Mouse (Mus musculus) embryonic facial prominence, embryonic 14.5 days (tissue): Measurements from ENCODE around the gene Ptpra. TPM values are rescaled to one million over a fixed set of nuclear protein-coding genes. Genes with fewer than 3 reads are reported as not detected.
"Not testable (repeated sequence)": the region's sequence is repeated elsewhere in the genome, so short reads cannot be mapped to it uniquely, and the experiment has no call there.

Experiments
- ATAC-seq: fragments of 200-750 bp; cut with Nextera tagmentation; 2 replicates; pipeline ENCODE4 v1.8.0; 2017; ENCODE audit warnings: low read depth, moderate number of reproducible peaks, moderate TSS enrichment
- DNase-seq: peaks from one replicate; pipeline ENCODE4 v3.0.0-alpha.2; 2015; ENCODE audit warnings: low spot score
- H3K27ac ChIP-seq: fragments of 300-500 bp; sonication (generic); replicated peaks from 2 replicates; pipeline ENCODE4 v1.5.1; 2014; ENCODE audit warnings: low read depth, mild to moderate bottlenecking, low read length, moderate library complexity
- H3K27me3 ChIP-seq: fragments of 300-500 bp; sonication (generic); replicated peaks from 2 replicates; pipeline ENCODE4 v1.6.1; 2014; ENCODE audit warnings: low read length; ENCODE audit not compliant: control insufficient read depth, insufficient read depth
- H3K36me3 ChIP-seq: fragments of 300-500 bp; sonication (generic); 2 replicates; pipeline ENCODE4 v1.6.1; 2014; ENCODE audit warnings: low read length, mixed read lengths; ENCODE audit not compliant: control insufficient read depth, insufficient read depth
- H3K4me1 ChIP-seq: fragments of 300-500 bp; sonication (generic); 2 replicates; pipeline ENCODE4 v1.6.1; 2014; ENCODE audit warnings: antibody characterized with exemption, low read length; ENCODE audit not compliant: control insufficient read depth, insufficient read depth
- H3K4me2 ChIP-seq: fragments of 300-500 bp; sonication (generic); 2 replicates; pipeline ENCODE4 v1.6.1; 2014; ENCODE audit warnings: low read depth, mild to moderate bottlenecking, low read length, moderate library complexity, mixed read lengths
- H3K4me3 ChIP-seq: fragments of 300-500 bp; sonication (generic); 2 replicates; pipeline ENCODE4 v1.5.1; 2014; ENCODE audit warnings: low read depth, mild to moderate bottlenecking, low read length
- H3K9ac ChIP-seq: fragments of 300-500 bp; sonication (generic); 2 replicates; pipeline ENCODE4 v1.6.1; 2014; ENCODE audit warnings: low read depth, mild to moderate bottlenecking, low read length, moderate library complexity, mixed read lengths
- H3K9me3 ChIP-seq: fragments of 300-500 bp; sonication (generic); 2 replicates; pipeline ENCODE4 v1.6.1; 2016; ENCODE audit warnings: low read length; ENCODE audit not compliant: control insufficient read depth
- WGBS: fragments of 180-500 bp; shearing (Covaris S2); extraction: QIAGEN DNeasy Blood & Tissue Kit; methylation state at CpG from one replicate; pipeline ENCODE4 v1.1.7; 2014; 5-methylcytosine and 5-hydroxymethylcytosine counted together
- polyA plus RNA-seq: library from polyadenylated mRNA; unstranded; fragments of >200 nt; fragmentation: Nextera tagmentation; extraction: Ambion mirVana; gene quantifications from 2 replicates; pipeline ENCODE4 v1.2.1, GENCODE M21; 2014

Gene Ptpra
- polyA plus RNA-seq, 1 experiment from 2014 or later, result 111 TPM

- DNase-seq, result no peak
- Histone ChIP-seq H3K9me3 (peaks cover 6% of the 10 kb centered on the region; the same call in 1 of the 2 replicates), H3K9ac (no peak overlapping the region), H3K36me3 (no peaks in the 10 kb centered on the region; the same call in 1 of the 2 replicates), H3K27ac (no peak overlapping the region; the same call in 1 of the 2 replicates), H3K27me3 (no peaks in the 10 kb centered on the region), H3K4me1 (no peaks in the 10 kb centered on the region), H3K4me2 (no peak overlapping the region), H3K4me3 (no peak overlapping the region)
- ATAC-seq, result peak; percentile 41; the same call in 1 of the 2 replicates
- 59% methylated on average over 4 of the region's 4 CpGs for WGBS
These were observed 41.1 kb downstream of the Ptpra start for GRCm38 (mm10) chr2:130491162-130491561.

GRCm38 (mm10) chr2:130491587-130491986 lies 41.5 kb downstream of the Ptpra start:
- H3K9me3 ChIP-seq, result peaks cover 6% of the 10 kb centered on the region; the same call in 1 of the 2 replicates
- no peaks in the 10 kb centered on the region; the same call in 1 of the 2 replicates for H3K36me3 ChIP-seq
- DNase-seq (peak; percentile 64), ATAC-seq (peak; percentile 81; the same call in 1 of the 2 replicates)
- H3K4me2 ChIP-seq, result no peak overlapping the region
- 39% methylated on average over 7 of the region's 7 CpGs for WGBS
- H3K4me1 ChIP-seq, result no peaks in the 10 kb centered on the region
- no peaks in the 10 kb centered on the region for H3K27me3 ChIP-seq
- H3K9ac ChIP-seq, result no peak overlapping the region
- H3K4me3 ChIP-seq, result no peak overlapping the region
- H3K27ac ChIP-seq, result no peak overlapping the region; the same call in 1 of the 2 replicates

GRCm38 (mm10) chr2:130495114-130495513 lies 45.0 kb downstream of the Ptpra start:
- not testable (repeated sequence) for H3K4me2 ChIP-seq, H3K4me1 ChIP-seq, H3K27ac ChIP-seq, ATAC-seq, H3K4me3 ChIP-seq, H3K9ac ChIP-seq, DNase-seq, H3K36me3 ChIP-seq, H3K9me3 ChIP-seq, H3K27me3 ChIP-seq
- WGBS, result 90% methylated on average over 4 of the region's 4 CpGs

- no peaks in the 10 kb centered on the region for H3K36me3 ChIP-seq
- H3K27me3 ChIP-seq, result no peaks in the 10 kb centered on the region
- no peak overlapping the region for H3K27ac ChIP-seq
- DNase-seq (peak; percentile 65), ATAC-seq (peak; percentile 71; the same call in 1 of the 2 replicates)
- H3K9ac ChIP-seq, result no peak overlapping the region
- no peak overlapping the region for H3K4me2 ChIP-seq
- no peak overlapping the region for H3K4me3 ChIP-seq
- no peaks in the 10 kb centered on the region for H3K4me1 ChIP-seq
- H3K9me3 ChIP-seq, result peaks cover 6% of the 10 kb centered on the region; the same call in 1 of the 2 replicates
- 56% methylated on average over 6 of the region's 6 CpGs for WGBS
These were observed 46.0 kb downstream of the Ptpra start for GRCm38 (mm10) chr2:130496037-130496436.

- Histone ChIP-seq H3K27me3 (no peaks in the 10 kb centered on the region), H3K4me1 (no peaks in the 10 kb centered on the region), H3K4me2 (no peak overlapping the region), H3K36me3 (no peaks in the 10 kb centered on the region), H3K4me3 (no peak overlapping the region), H3K9ac (no peak overlapping the region), H3K9me3 (peaks cover 6% of the 10 kb centered on the region; the same call in 1 of the 2 replicates), H3K27ac (no peak overlapping the region)
- DNase-seq (no peak), ATAC-seq (no peak)
- 61% methylated on average over 4 of the region's 4 CpGs for WGBS
These were observed 46.9 kb downstream of the Ptpra start for GRCm38 (mm10) chr2:130496931-130497330.

- 59% methylated on average over 3 of the region's 3 CpGs for WGBS
- DNase-seq, result peak; percentile 85
- Histone ChIP-seq H3K36me3 (peaks cover 6% of the 10 kb centered on the region), H3K4me3 (no peak overlapping the region), H3K9me3 (no peaks in the 10 kb centered on the region), H3K27me3 (no peaks in the 10 kb centered on the region), H3K4me1 (no peaks in the 10 kb centered on the region), H3K27ac (no peak overlapping the region), H3K9ac (no peak overlapping the region), H3K4me2 (no peak overlapping the region)
- no peak for ATAC-seq
These were observed 49.5 kb downstream of the Ptpra start for GRCm38 (mm10) chr2:130499546-130499945.

- Histone ChIP-seq H3K9ac (no peak overlapping the region), H3K4me2 (no peak overlapping the region), H3K9me3 (no peaks in the 10 kb centered on the region), H3K36me3 (peaks cover 19% of the 10 kb centered on the region), H3K27ac (no peak overlapping the region), H3K27me3 (no peaks in the 10 kb centered on the region), H3K4me1 (no peaks in the 10 kb centered on the region), H3K4me3 (no peak overlapping the region)
- WGBS, result 81% methylated on average over 2 of the region's 2 CpGs
- DNase-seq (no peak), ATAC-seq (no peak)
These were observed 51.5 kb downstream of the Ptpra start for GRCm38 (mm10) chr2:130501556-130501955.

- peaks cover 40% of the 10 kb centered on the region for H3K36me3 ChIP-seq
- not testable (repeated sequence) for H3K9me3 ChIP-seq, ATAC-seq, H3K9ac ChIP-seq, H3K27ac ChIP-seq, H3K4me2 ChIP-seq, DNase-seq, H3K4me1 ChIP-seq, H3K4me3 ChIP-seq, H3K27me3 ChIP-seq
- WGBS, result 95% methylated on average over 4 of the region's 5 CpGs
These were observed 61.5 kb downstream of the Ptpra start for GRCm38 (mm10) chr2:130511616-130512015.

- Histone ChIP-seq H3K27ac (no peak overlapping the region), H3K9me3 (no peaks in the 10 kb centered on the region), H3K4me2 (no peak overlapping the region), H3K4me1 (no peaks in the 10 kb centered on the region), H3K4me3 (no peak overlapping the region), H3K36me3 (peaks cover 38% of the 10 kb centered on the region), H3K9ac (no peak overlapping the region), H3K27me3 (no peaks in the 10 kb centered on the region)
- ATAC-seq (no peak), DNase-seq (no peak)
- 97% methylated on average over 8 of the region's 8 CpGs for WGBS
These were observed 63.8 kb downstream of the Ptpra start for GRCm38 (mm10) chr2:130513907-130514306.
